Mouse (Mus musculus): ENCODE results near the gene Map9. TPM values are rescaled to one million over a fixed set of nuclear protein-coding genes. Genes with fewer than 3 reads are reported as not detected.
"Not testable (repeated sequence)": the region's sequence is repeated elsewhere in the genome, so short reads cannot be mapped to it uniquely, and the experiment has no call there.

The Map9 gene
- polyA plus RNA-seq, 1 experiment from 2014 or later = 17.4 TPM

DNA sequence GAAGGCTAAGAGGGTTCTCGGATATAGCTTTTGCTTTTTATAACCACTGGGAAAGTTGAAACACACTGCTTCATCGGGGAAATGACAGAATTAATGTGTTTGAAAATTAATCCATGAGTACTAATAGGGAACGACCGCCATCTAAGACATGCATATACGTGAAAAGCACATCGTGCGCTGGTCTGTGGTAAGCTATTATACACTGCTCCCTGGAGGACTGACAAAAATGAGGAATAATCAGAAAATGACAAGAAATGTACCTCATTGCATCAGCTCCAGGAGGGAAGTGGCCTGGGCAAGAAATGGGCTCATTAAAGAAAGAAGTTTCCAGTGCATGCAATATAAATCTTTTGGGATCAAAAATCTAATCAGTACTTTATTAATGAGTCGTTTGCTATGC lies 77.5 kb downstream of the Map9 start:
- Histone ChIP-seq H3K36me3 (no peaks in the 10 kb centered on the region), H3K4me3 (no peak overlapping the region), H3K4me1 (no peaks in the 10 kb centered on the region), H3K27ac (replicated peaks) (no peak overlapping the region), H3K4me2 (replicated peaks) (no peak overlapping the region), H3K27me3 (no peaks in the 10 kb centered on the region), H3K9ac (replicated peaks) (no peak overlapping the region), H3K9me3 (no peaks in the 10 kb centered on the region)
- 91% methylated on average over 8 of the region's 8 CpGs for WGBS
- no peak for ATAC-seq (ENCODE audit: low FRiP score, low read depth)

- Histone ChIP-seq H3K9ac (replicated peaks) (no peak overlapping the region), H3K36me3 (no peaks in the 10 kb centered on the region), H3K9me3 (no peaks in the 10 kb centered on the region), H3K27me3 (no peaks in the 10 kb centered on the region), H3K27ac (replicated peaks) (no peak overlapping the region), H3K4me2 (replicated peaks) (no peak overlapping the region), H3K4me3 (no peak overlapping the region), H3K4me1 (no peaks in the 10 kb centered on the region)
- 46% methylated on average over 3 of the region's 3 CpGs for WGBS
- ATAC-seq (ENCODE audit: low FRiP score, low read depth) = no peak
Observed at GRCm38 (mm10) chr3:82440976-82441375, 83.1 kb downstream of the Map9 start.

DNA sequence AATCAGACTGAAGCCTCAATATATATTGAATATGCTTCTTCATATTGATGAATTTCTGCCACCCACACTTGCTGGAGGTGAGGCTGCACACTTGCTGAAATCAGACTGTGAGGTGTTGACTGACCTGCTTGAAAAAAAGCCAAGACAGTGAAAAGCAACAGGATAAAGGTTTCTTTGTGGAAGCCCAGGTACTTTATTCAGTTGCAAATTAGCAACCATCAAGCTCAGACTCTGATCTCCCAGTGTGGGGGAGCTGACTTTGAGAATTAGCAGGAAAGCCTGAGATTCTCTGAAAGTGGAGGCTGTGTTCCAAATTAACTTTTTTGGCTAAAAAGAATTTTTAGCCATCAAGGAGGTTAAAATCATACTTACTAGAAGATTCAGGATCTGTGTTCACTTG lies 83.8 kb downstream of the Map9 start:
- H3K4me1 ChIP-seq; H3K27ac ChIP-seq (replicated peaks); H3K4me3 ChIP-seq; H3K9me3 ChIP-seq; H3K27me3 ChIP-seq; ATAC-seq (ENCODE audit: low FRiP score, low read depth); H3K4me2 ChIP-seq (replicated peaks); H3K9ac ChIP-seq (replicated peaks); H3K36me3 ChIP-seq: not testable (repeated sequence)

Other genes with a start within 250 kb of the Map9 start
- gene Gucy1a1, start 212.3 kb upstream of the Map9 start, polyA plus RNA-seq (2016; fragmentation: Nextera tagmentation; extraction: Ambion mirVana) = 4.4 and 5.9 TPM in 2 replicates
- gene Npy2r, start 190.0 kb downstream of the Map9 start, polyA plus RNA-seq (2016; fragmentation: Nextera tagmentation; extraction: Ambion mirVana) = 0.13 and 0.24 TPM in 2 replicates

Measured in midbrain, embryonic 12.5 days (tissue).